Mouse (Mus musculus) pancreas, adult 10 weeks (tissue): ENCODE measurements around the gene Zkscan16. TPM values are rescaled to one million over a fixed set of nuclear protein-coding genes. Genes with fewer than 3 reads are reported as not detected.

Experiments used
- polyA plus RNA-seq: library from polyadenylated mRNA; stranded (reverse); fragments of 350-450 nt; fragmentation: Illumina TruSeq; extraction: RNeasy Lipid Tissue Mini Kit (QIAGEN cat#74804); gene quantifications from one replicate; pipeline ENCODE4 v1.2.3, GENCODE M21; 2015; ENCODE audit warnings: low read depth, low replicate concordance; ENCODE audit not compliant: insufficient read depth

Zkscan16 gene
- polyA plus RNA-seq: 0.66 TPM

DNA sequence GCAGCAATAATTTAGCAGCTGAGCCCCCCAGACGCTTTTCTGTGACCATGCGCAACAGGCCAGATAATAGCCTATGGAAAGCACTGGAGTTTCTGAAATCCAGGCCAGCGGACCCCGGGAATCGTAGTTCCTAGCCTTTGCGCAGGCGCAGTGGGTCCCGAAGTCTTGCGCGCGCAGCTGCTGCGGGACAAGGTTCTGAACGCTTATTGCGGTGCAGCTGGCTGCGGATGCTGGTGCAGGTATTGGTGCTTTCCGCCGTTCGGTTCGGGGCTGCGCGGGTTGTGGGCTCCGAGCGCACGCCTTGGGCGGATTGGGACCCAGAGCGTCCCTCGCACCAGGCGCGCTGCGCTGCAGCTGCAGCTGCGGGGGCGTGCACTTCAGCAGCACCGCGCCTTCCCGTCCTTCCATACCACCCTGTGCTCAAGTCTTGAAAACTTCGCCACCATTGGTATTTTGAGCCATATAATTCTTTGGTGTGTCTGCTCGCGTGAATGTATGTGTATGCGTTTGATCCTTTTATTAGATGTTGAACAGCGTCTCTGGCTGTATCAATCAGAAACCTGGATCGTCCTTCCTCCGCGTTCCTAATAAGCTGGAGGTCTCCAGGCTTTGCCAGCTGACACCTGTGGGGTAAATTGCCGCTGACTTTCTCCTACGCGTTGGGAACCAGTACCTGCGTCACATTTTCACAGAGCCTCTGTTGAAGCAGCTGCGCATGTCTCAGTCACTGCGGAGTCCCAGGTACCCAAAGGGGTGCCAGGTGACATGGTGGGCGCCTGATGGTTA, at the start of gene Zkscan16:
Gene Zkscan16, plus strand, starts transcription at position 209 of the 786 bp plus-strand sequence.

DNA sequence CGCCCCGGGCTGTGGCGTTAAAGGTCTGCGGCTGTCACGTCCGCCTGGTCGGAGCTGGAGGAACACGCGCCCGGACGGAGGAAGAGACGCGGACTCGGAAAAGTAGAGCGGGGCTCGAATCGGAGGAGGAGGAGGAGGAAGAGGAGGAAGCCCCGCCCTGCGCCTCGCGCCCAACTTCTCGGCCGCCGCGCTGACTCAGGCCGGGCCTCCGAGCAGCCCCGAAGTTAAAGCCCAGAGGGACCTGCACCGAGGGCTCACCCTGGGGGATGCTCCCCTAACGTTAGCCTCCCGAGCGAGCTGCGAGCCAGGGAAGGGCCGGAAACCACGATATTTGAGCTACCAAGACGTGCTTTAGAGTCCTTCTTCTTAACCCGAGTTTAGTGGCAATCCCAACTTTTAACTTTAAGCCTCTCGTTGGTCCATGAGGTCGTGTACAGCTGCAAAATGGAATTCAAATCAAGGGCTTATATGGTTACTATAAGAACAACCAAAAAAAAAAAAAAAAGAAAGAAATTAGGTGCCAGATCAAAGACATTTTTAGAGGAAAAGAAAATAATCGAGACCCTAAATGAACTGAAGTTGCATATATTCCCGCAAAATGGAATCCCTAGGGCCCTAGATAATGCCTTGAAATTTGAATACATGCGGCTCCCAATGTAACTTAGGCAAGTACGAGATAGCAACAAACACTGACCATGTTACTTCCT, 30.6 kb upstream of the Zkscan16 start, which contains the start of gene Ecpas:
Gene Ecpas, minus strand, starts transcription at position 121 of the 707 bp plus-strand sequence.

DNA sequence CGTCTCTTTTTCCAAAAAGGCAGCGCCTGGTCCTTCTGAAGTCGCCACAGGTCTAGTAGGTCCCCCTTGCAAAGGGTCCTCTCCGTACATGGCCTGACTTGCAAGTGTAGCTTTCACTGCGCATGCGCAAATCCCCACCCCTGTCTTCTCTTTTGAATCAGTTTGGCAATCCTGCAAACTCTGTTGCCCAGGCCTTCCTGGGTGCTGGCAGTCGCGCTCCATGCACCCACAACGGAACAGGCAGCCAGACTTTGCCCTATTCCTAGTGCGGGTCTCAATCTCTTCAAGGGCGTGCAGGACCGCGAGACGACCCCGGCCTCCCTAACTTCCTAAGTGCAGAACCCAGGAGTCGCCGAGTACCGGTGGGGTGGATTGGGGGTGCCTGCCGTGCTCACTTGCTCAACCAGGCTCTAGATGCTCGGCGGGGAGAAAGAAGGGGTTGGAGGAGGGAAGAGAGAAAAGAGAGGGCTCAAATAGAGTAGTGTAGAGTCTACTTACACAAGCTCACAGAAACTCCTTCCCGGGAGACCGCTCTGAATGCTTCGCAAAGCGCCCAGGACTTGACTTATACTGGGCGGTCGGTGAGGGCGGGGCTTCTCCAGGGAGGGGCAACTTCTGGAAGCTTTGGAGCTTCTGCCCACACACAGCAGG, 43.2 kb downstream of the Zkscan16 start, which contains the start of gene Ptgr1:
Gene Ptgr1, minus strand, starts transcription at position 580 of the 651 bp plus-strand sequence.

DNA sequence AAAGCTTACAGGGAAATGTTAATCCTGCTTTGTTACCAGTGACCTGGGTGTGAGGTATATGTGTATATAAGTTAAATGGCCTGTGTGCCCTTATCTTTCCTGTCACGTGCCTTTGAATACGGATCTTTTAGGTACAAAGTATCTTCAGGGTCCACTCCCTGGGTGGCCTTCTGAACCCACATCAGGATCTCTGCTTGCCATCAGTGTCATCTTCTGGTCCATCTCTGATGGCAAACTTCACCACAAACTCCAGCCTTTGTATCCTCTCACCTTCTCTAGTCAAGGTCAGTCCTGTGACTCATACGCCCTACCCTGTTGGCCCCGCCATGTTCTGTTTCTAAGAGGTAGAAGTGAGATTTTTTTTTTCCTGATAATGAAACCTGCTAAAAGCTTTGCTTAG, 51.3 kb downstream of the Zkscan16 start, which contains the start of gene Dnajc25:
Gene Dnajc25, plus strand, starts transcription at position 301 of the 400 bp plus-strand sequence.

DNA sequence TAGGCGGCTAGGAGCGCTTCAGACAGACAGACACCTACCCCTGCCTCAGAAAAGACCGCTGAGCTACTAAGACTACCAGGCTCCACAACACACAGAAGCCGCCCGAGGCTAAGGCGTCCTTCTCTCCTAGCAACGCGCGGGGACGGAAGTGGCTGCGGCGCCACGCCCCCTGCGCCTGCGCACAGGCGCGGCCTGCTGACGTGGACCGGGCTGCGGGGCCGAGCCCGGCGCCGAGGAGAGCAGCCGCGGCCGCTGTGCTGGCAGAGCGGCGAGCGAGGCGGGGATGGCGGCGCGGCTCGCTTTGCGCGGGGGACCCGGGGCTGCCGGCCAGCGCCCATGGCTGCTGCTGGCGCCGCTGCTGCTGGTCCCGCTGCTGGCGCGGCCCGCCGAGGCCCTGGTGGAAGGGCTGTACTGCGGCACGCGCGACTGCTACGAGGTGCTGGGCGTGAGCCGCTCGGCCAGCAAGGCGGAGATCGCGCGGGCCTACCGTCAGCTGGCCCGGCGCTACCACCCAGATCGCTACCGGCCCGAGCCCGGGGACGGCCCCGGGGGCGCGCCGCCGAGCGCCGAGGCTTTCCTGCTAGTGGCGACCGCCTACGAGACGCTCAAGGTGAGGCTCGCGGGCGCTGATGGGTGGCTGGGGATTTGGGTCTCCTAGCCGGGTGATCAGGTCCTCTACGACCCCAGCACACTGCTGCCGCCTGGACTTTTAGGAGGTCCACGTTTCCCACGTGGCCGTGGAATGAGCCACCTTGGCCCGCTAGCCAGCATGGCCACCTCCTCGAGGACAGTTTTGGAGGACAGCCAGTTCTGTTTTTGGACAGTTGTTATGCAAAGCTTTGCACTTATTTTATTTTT, 59.7 kb downstream of the Zkscan16 start, which contains the start of gene Gm20503:
Gene Gm20503, plus strand, starts transcription at position 263 of the 858 bp plus-strand sequence.

Other genes starting within 250 kb of the Zkscan16 start
- not detected for gene Olfr267, start 155.9 kb upstream of the Zkscan16 start, polyA plus RNA-seq
- gene Ecpas, start 30.9 kb upstream of the Zkscan16 start, polyA plus RNA-seq: 13.8 TPM
- 2.6 TPM for gene Ptgr1, start 43.5 kb downstream of the Zkscan16 start, polyA plus RNA-seq
- gene Dnajc25, start 51.4 kb downstream of the Zkscan16 start, polyA plus RNA-seq: 2.2 TPM
- gene Gm20503, start 59.6 kb downstream of the Zkscan16 start, polyA plus RNA-seq: not detected
- gene Gng10, start 91.5 kb downstream of the Zkscan16 start, polyA plus RNA-seq: 7.0 TPM
- not detected for gene AI481877, start 195.4 kb downstream of the Zkscan16 start, polyA plus RNA-seq
- 4.0 TPM for gene Ugcg, start 245.6 kb downstream of the Zkscan16 start, polyA plus RNA-seq